Mouse (Mus musculus) liver, postnatal 0 days (tissue): ENCODE measurements around the gene Gimap4. TPM values are rescaled to one million over a fixed set of nuclear protein-coding genes. Genes with fewer than 3 reads are reported as not detected.

Source experiments
- ATAC-seq: fragments of 200-750 bp; cut with Nextera tagmentation; 2 replicates; pipeline ENCODE4 v1.8.0; 2017; ENCODE audit warnings: mild to moderate bottlenecking, moderate library complexity
- DNase-seq: peaks from one replicate; pipeline ENCODE4 v3.0.0-alpha.2; 2016
- H3K27ac ChIP-seq: fragments of 300-500 bp; sonication (generic); 2 replicates; pipeline ENCODE4 v1.5.1; 2014; ENCODE audit warnings: antibody characterized with exemption, moderate library complexity, mild to moderate bottlenecking, low read depth
- H3K27me3 ChIP-seq: fragments of 300-500 bp; sonication (generic); 2 replicates; pipeline ENCODE4 v1.6.1; 2014; ENCODE audit warnings: low read length, control low read depth, mixed read lengths; ENCODE audit not compliant: insufficient read depth
- H3K36me3 ChIP-seq: fragments of 300-500 bp; sonication (generic); replicated peaks from 2 replicates; pipeline ENCODE4 v1.6.1; 2014; ENCODE audit warnings: mild to moderate bottlenecking, control low read depth, low read length, moderate library complexity, mixed read lengths; ENCODE audit not compliant: insufficient read depth
- H3K4me1 ChIP-seq: fragments of 300-500 bp; sonication (generic); 2 replicates; pipeline ENCODE4 v1.6.1; 2014; ENCODE audit warnings: antibody characterized with exemption, mild to moderate bottlenecking, control low read depth; ENCODE audit not compliant: insufficient read depth
- H3K4me2 ChIP-seq: fragments of 300-500 bp; sonication (generic); 2 replicates; pipeline ENCODE4 v1.6.1; 2014; ENCODE audit warnings: low read depth, mild to moderate bottlenecking, low read length, moderate library complexity, mixed read lengths
- H3K4me3 ChIP-seq: fragments of 300-500 bp; sonication (generic); 2 replicates; pipeline ENCODE4 v1.5.1; 2014; ENCODE audit warnings: low read depth, low read length
- H3K9ac ChIP-seq: fragments of 300-500 bp; sonication (generic); replicated peaks from 2 replicates; pipeline ENCODE4 v1.6.1; 2014; ENCODE audit warnings: mild to moderate bottlenecking, moderate library complexity
- H3K9me3 ChIP-seq: fragments of 300-500 bp; sonication (generic); 2 replicates; pipeline ENCODE4 v1.6.1; 2016; ENCODE audit warnings: mild to moderate bottlenecking, control low read depth, low read length, mixed read lengths
- CTCF ChIP-seq: sonication (generic); IDR thresholded peaks from 2 replicates; pipeline ENCODE4 v1.5.1; 2016; ENCODE audit warnings: antibody characterized with exemption, low read depth
- EP300 ChIP-seq: IDR thresholded peaks from 2 replicates; pipeline ENCODE4 v1.6.1; 2016; ENCODE audit warnings: antibody characterized with exemption, low read depth, mild to moderate bottlenecking
- WGBS: fragments of 180-500 bp; shearing (Covaris S2); extraction: QIAGEN DNeasy Blood & Tissue Kit; methylation state at CpG from one replicate; pipeline ENCODE4 v1.1.7; 2014; ENCODE audit not compliant: insufficient replicate concordance; 5-methylcytosine and 5-hydroxymethylcytosine counted together
- polyA plus RNA-seq: library from polyadenylated mRNA; unstranded; fragments of >200 nt; fragmentation: Nextera tagmentation; extraction: Ambion mirVana; gene quantifications from 2 replicates; pipeline ENCODE4 v1.2.1, GENCODE M21; 2015

The Gimap4 gene
- polyA plus RNA-seq, 1 experiment from 2014 or later, result 14.5 TPM

GRCm38 (mm10) chr6:48642764-48643292, 41.5 kb upstream of the Gimap4 start:
- Histone ChIP-seq H3K4me2 (no peak overlapping the region), H3K4me1 (peaks cover 4% of the 10 kb centered on the region), H3K36me3 (no peaks in the 10 kb centered on the region), H3K9me3 (no peaks in the 10 kb centered on the region), H3K27ac (no peak overlapping the region), H3K4me3 (no peak overlapping the region), H3K27me3 (no peaks in the 10 kb centered on the region), H3K9ac (no peak overlapping the region)
- peak; percentile 24 for DNase-seq
- TF ChIP-seq EP300, result no peak
- TF ChIP-seq CTCF, result peak; percentile 67
- peak; percentile 25; the same call in 1 of the 2 replicates for ATAC-seq
- 14% methylated on average over 4 of the region's 4 CpGs for WGBS

- peaks cover 4% of the 10 kb centered on the region for H3K4me1 ChIP-seq
- H3K4me2 ChIP-seq, result 0 out of 2 replicates have a peak overlapping the region, but pooled peaks have one; percentile 32
- WGBS, result 4% methylated on average over 12 of the region's 12 CpGs
- no peak overlapping the region for H3K9ac ChIP-seq
- H3K27me3 ChIP-seq, result no peaks in the 10 kb centered on the region
- no peaks in the 10 kb centered on the region for H3K9me3 ChIP-seq
- no peak for TF ChIP-seq EP300
- peak; percentile 89 for TF ChIP-seq CTCF
- H3K27ac ChIP-seq, result no peak overlapping the region
- H3K36me3 ChIP-seq, result no peaks in the 10 kb centered on the region
- DNase-seq, result peak; percentile 78
- ATAC-seq, result peak; percentile 45; the same call in 1 of the 2 replicates
- H3K4me3 ChIP-seq, result no peak overlapping the region
These were observed 38.6 kb upstream of the Gimap4 start for GRCm38 (mm10) chr6:48645660-48646308.

GRCm38 (mm10) chr6:48646309-48646690, 38.0 kb upstream of the Gimap4 start:
- Histone ChIP-seq H3K4me2 (no peak overlapping the region), H3K36me3 (no peaks in the 10 kb centered on the region), H3K4me1 (peaks cover 4% of the 10 kb centered on the region), H3K27me3 (no peaks in the 10 kb centered on the region), H3K9ac (no peak overlapping the region), H3K9me3 (no peaks in the 10 kb centered on the region), H3K27ac (no peak overlapping the region), H3K4me3 (no peak overlapping the region)
- WGBS, result 58% methylated on average over 4 of the region's 4 CpGs
- TF ChIP-seq CTCF (no peak), EP300 (no peak)
- ATAC-seq (no peak), DNase-seq (no peak)

GRCm38 (mm10) chr6:48646995-48647394, 37.4 kb upstream of the Gimap4 start, which contains the start of gene Gimap8:
TSS of gene Gimap8 (plus strand) at chr6:48647234.
- WGBS, result 5% methylated on average over 3 of the region's 3 CpGs
- H3K9me3 ChIP-seq, result no peaks in the 10 kb centered on the region
- H3K4me2 ChIP-seq, result peak within 1 kb of the TSS; percentile 24; the same call in 1 of the 2 replicates
- H3K4me3 ChIP-seq, result no peak within 1 kb of the TSS
- H3K27ac ChIP-seq, result no peak within 1 kb of the TSS
- TF ChIP-seq EP300, result no peak
- peak; percentile 76 for TF ChIP-seq CTCF
- no peaks in the 10 kb centered on the region for H3K36me3 ChIP-seq
- DNase-seq (peak; percentile 69), ATAC-seq (peak; percentile 61)
- peaks cover 4% of the 10 kb centered on the region for H3K4me1 ChIP-seq
- H3K9ac ChIP-seq, result no peak within 1 kb of the TSS
- no peaks in the 10 kb centered on the region for H3K27me3 ChIP-seq

GRCm38 (mm10) chr6:48647611-48648010, 36.7 kb upstream of the Gimap4 start:
- TF ChIP-seq EP300, result no peak
- Histone ChIP-seq H3K9ac (no peak overlapping the region), H3K4me1 (peaks cover 4% of the 10 kb centered on the region), H3K4me3 (no peak overlapping the region), H3K27ac (no peak overlapping the region), H3K27me3 (no peaks in the 10 kb centered on the region), H3K36me3 (no peaks in the 10 kb centered on the region), H3K4me2 (peak overlapping the region; percentile 24; the same call in 1 of the 2 replicates), H3K9me3 (no peaks in the 10 kb centered on the region)
- 69% methylated on average over 2 of the region's 2 CpGs for WGBS
- DNase-seq, result peak; percentile 9
- no peak for ATAC-seq

GRCm38 (mm10) chr6:48648779-48649178, 35.6 kb upstream of the Gimap4 start:
- no peak for TF ChIP-seq EP300
- TF ChIP-seq CTCF, result no peak
- DNase-seq, result no peak
- peaks cover 4% of the 10 kb centered on the region for H3K4me1 ChIP-seq
- H3K27me3 ChIP-seq, result no peaks in the 10 kb centered on the region
- no peak overlapping the region for H3K4me3 ChIP-seq
- ATAC-seq, result no peak
- 73% methylated on average over 4 of the region's 4 CpGs for WGBS
- H3K9me3 ChIP-seq, result no peaks in the 10 kb centered on the region
- H3K36me3 ChIP-seq, result no peaks in the 10 kb centered on the region
- H3K27ac ChIP-seq, result no peak overlapping the region
- no peak overlapping the region for H3K4me2 ChIP-seq
- H3K9ac ChIP-seq, result no peak overlapping the region
